ENCODE assay signal across 11 mouse cellular contexts in the genomic region with DNA sequence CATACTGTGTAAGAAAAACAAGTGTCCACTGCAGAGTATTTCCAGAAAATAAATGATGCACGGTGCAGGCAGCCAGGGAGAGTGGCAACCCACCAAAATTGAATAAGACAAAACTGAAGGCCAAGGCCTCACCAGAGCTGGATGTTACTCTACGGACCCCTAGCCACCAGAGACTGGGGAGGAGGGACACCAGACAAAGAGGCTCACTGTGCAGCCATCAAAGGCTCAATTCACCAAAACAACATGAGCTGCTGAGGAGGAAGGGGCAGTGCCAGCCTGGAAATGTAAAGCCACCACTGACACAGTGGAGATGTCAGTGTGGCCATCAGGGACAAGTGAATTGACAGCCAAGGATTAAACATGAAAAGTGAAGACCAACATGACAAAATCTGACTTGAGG.
A peak's percentile ranks its signal among the peaks of the same experiment; 100 is the strongest.
DNase-seq lines count a peak whose midpoint lies in the region; ATAC-seq and TF ChIP-seq lines count a peak whose summit lies in the region.
"Had no signal": no experiment of that assay in that cellular context is flagged by ENCODE, and none has a peak within 500 bp of the region (broad histone marks: within the 10 kb centered on the region; RNA-seq: fewer than 3 reads in every experiment).

No protein-coding gene starts in this region.

- no peaks in the 10 kb centered on the region for H3K9me3 ChIP-seq in forebrain, embryonic 13.5 days (replicated peaks)
- H3K9me3 ChIP-seq in forebrain, embryonic 16.5 days (ENCODE audit: control insufficient read depth, low read length): no peaks in the 10 kb centered on the region

- TF ChIP-seq CTCF in brain, embryonic 14.5 days (IDR thresholded peaks at IDR 0.05; ENCODE audit: borderline replicate concordance, extremely low read depth, insufficient read depth, insufficient read length): no peak

- no peak overlapping the region for H3K4me3 ChIP-seq in forebrain, embryonic 13.5 days
- no peak overlapping the region for H3K4me3 ChIP-seq in forebrain, embryonic 16.5 days (replicated peaks; ENCODE audit: low read length)

- H3K4me1 ChIP-seq in forebrain, embryonic 13.5 days: peaks cover 6% of the 10 kb centered on the region
- no peaks in the 10 kb centered on the region for H3K4me1 ChIP-seq in forebrain, embryonic 16.5 days (replicated peaks; ENCODE audit: control insufficient read depth, insufficient read depth, low read length)

- H3K36me3 ChIP-seq in forebrain, embryonic 13.5 days (ENCODE audit: poor library complexity, severe bottlenecking): no peaks in the 10 kb centered on the region
- no peaks in the 10 kb centered on the region for H3K36me3 ChIP-seq in forebrain, embryonic 16.5 days (ENCODE audit: control insufficient read depth, insufficient read depth)

- H3K27me3 ChIP-seq in forebrain, embryonic 13.5 days: no peaks in the 10 kb centered on the region
- no peaks in the 10 kb centered on the region for H3K27me3 ChIP-seq in forebrain, embryonic 16.5 days (replicated peaks; ENCODE audit: control insufficient read depth, insufficient read depth, low read length)

- WGBS in forebrain, embryonic 13.5 days: 18% methylated on average over 2 of the region's 2 CpGs
- WGBS in forebrain, embryonic 16.5 days: 21% methylated on average over 2 of the region's 2 CpGs

- no peak overlapping the region for H3K9ac ChIP-seq in forebrain, embryonic 13.5 days
- H3K9ac ChIP-seq in forebrain, embryonic 16.5 days (replicated peaks; ENCODE audit: low read depth, low read length): no peak overlapping the region

- no peak overlapping the region for H3K4me2 ChIP-seq in forebrain, embryonic 13.5 days
- H3K4me2 ChIP-seq in forebrain, embryonic 16.5 days (ENCODE audit: low read length): no peak overlapping the region

- no peak for TF ChIP-seq POLR2A in brain, embryonic 14.5 days (IDR thresholded peaks at IDR 0.05; ENCODE audit: borderline replicate concordance, extremely low read depth, insufficient read depth, insufficient read length, poor library complexity, severe bottlenecking)

- ATAC-seq in forebrain, embryonic 13.5 days: no peak
- ATAC-seq in forebrain, embryonic 16.5 days: no peak
- ATAC-seq: CD4-positive, CD25-positive, alpha-beta regulatory T cell, adult 4 months had no signal

- peak overlapping the region; percentile 12; the same call in 1 of the 2 replicates for H3K27ac ChIP-seq in forebrain, embryonic 13.5 days
- no peak overlapping the region for H3K27ac ChIP-seq in forebrain, embryonic 16.5 days (ENCODE audit: low read length)
- H3K27ac ChIP-seq: macrophage; stomach, postnatal 0 days had no signal

- peak; percentile 47 for DNase-seq in layer of hippocampus, adult 11-12 months (ENCODE audit: low spot score)
- DNase-seq in layer of hippocampus, postnatal 25 days (ENCODE audit: extremely low spot score in 1 of 2, low spot score in 1 of 2): no peak
- DNase-seq in brain, embryonic 14.5 days (ENCODE audit: low read depth): peak; percentile 62
- DNase-seq in layer of hippocampus, postnatal 10 days (ENCODE audit: low spot score in 2 of 2): peak; percentile 15 to 32
- DNase-seq in thymus, adult 18-20 months: no peak
- no peak for DNase-seq in gastrocnemius, postnatal 4 days (ENCODE audit: low spot score in 2 of 2)

Comparison
In these comparisons a context has a peak if more than half of its experiments do, and no peak if none do; other contexts are left out.
1. DNase-seq: peak in layer of hippocampus, adult 11-12 months (single experiment), brain, embryonic 14.5 days (single experiment) and layer of hippocampus, postnatal 10 days (2 of 2); none in layer of hippocampus, postnatal 25 days (0 of 2), thymus, adult 18-20 months (0 of 2) and gastrocnemius, postnatal 4 days (0 of 2).